Mouse (Mus musculus): ENCODE measurements at regions not wholly inside any gene's neighbourhood (a gene's known extent, or its start where the extent isn't known, plus 50 kb on each side); places are given as distances from the start of the nearest gene placed in this dataset.

DNA sequence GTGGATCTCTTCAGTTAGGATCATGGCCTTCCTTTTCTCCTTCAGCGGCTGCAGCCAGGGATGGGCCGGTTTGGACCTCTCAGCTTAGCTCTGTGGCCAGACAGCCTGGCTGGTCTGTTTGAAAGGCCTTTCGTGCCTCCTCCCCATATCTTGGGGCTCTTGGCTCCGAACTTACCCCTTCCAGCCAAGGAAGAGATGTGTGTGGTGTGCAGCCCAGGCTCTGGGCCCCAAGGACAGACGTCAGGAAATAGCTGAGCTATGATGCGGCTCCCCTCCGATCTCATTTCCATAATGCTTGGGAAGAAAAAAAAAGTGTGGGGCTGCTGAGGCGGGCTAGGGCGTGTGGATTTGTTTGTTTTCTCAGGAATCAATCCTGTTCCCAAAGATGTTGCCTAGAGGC is 113.8 kb upstream of the Gm26897 start:
- WGBS = 33% methylated on average over 8 of the region's 9 CpGs
- Histone ChIP-seq H3K4me1 (ENCODE audit: control insufficient read depth, insufficient read depth, low read length) (peaks cover 10% of the 10 kb centered on the region), H3K4me2 (ENCODE audit: low read depth, low read length) (peak overlapping the region; percentile 9; the same call in 1 of the 2 replicates), H3K9ac (ENCODE audit: low read length) (no peak overlapping the region), H3K9me3 (replicated peaks; ENCODE audit: control insufficient read depth, low read length) (no peaks in the 10 kb centered on the region), H3K36me3 (ENCODE audit: control insufficient read depth, insufficient read depth) (no peaks in the 10 kb centered on the region), H3K27me3 (ENCODE audit: control insufficient read depth, insufficient read depth, low read length) (peaks cover 5% of the 10 kb centered on the region; the same call in 1 of the 2 replicates), H3K4me3 (ENCODE audit: low read length) (no peak overlapping the region), H3K27ac (ENCODE audit: low read length) (peak overlapping the region; percentile 50)
- ATAC-seq (replicated peaks; ENCODE audit: extremely low read depth, insufficient read depth, low FRiP score) = peak; percentile 63

DNA sequence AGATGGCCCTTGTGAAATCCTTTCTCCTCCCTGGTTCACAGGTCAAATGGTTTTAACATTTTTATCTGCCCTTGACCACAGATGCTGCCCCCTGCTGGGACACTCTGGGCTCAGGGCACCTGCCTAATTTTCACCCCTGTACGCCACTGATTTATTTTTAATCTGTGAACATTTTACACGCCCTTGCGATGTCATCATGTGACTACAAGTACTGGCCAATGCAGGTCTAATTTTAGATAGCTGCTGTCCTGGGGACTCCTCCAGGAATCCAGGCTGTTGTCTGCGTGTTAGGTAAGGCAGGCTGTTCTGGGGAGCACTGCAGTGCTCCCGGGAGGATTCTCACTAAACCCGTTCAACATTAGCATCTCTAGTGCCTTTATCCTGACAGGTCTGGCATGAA is 113.1 kb upstream of the Gm26897 start:
- Histone ChIP-seq H3K9me3 (replicated peaks; ENCODE audit: control insufficient read depth, low read length) (no peaks in the 10 kb centered on the region), H3K27me3 (ENCODE audit: control insufficient read depth, insufficient read depth, low read length) (peaks cover 6% of the 10 kb centered on the region; the same call in 1 of the 2 replicates), H3K27ac (ENCODE audit: low read length) (peak overlapping the region; percentile 50), H3K4me3 (ENCODE audit: low read length) (no peak overlapping the region), H3K36me3 (ENCODE audit: control insufficient read depth, insufficient read depth) (no peaks in the 10 kb centered on the region), H3K4me1 (ENCODE audit: control insufficient read depth, insufficient read depth, low read length) (peaks cover 10% of the 10 kb centered on the region), H3K9ac (ENCODE audit: low read length) (no peak overlapping the region), H3K4me2 (ENCODE audit: low read depth, low read length) (no peak overlapping the region)
- peak; percentile 35; the same call in 1 of the 2 replicates for ATAC-seq (replicated peaks; ENCODE audit: extremely low read depth, insufficient read depth, low FRiP score)
- 35% methylated on average over 6 of the region's 6 CpGs for WGBS

DNA sequence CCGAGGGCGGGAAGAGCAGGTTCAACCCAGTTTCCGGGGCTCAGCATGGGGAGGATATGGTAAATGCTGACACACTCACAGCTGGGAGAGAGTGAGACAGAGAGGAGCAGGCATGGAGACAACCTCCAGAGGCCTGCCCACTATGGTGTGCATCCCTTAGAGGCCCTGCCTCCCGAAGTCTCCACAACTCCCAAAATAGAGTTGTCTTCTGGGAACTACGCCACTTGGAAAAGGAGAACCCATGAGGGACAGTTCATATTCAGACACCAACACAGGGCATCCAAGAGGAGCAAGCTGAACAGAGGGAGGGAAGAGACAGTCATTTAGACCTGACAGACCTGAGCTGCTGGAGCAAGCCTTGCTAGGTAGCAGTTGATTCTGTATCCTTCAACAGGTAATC is 111.2 kb upstream of the Gm26897 start:
- no peaks in the 10 kb centered on the region for H3K9me3 ChIP-seq (replicated peaks; ENCODE audit: control insufficient read depth, low read length)
- no peak for ATAC-seq (replicated peaks; ENCODE audit: extremely low read depth, insufficient read depth, low FRiP score)
- H3K4me2 ChIP-seq (ENCODE audit: low read depth, low read length) = no peak overlapping the region
- H3K4me1 ChIP-seq (ENCODE audit: control insufficient read depth, insufficient read depth, low read length) = peaks cover 10% of the 10 kb centered on the region
- peaks cover 10% of the 10 kb centered on the region; the same call in 1 of the 2 replicates for H3K27me3 ChIP-seq (ENCODE audit: control insufficient read depth, insufficient read depth, low read length)
- H3K4me3 ChIP-seq (ENCODE audit: low read length) = no peak overlapping the region
- no peaks in the 10 kb centered on the region for H3K36me3 ChIP-seq (ENCODE audit: control insufficient read depth, insufficient read depth)
- no peak overlapping the region for H3K27ac ChIP-seq (ENCODE audit: low read length)
- no peak overlapping the region for H3K9ac ChIP-seq (ENCODE audit: low read length)
- 59% methylated on average over 5 of the region's 5 CpGs for WGBS

DNA sequence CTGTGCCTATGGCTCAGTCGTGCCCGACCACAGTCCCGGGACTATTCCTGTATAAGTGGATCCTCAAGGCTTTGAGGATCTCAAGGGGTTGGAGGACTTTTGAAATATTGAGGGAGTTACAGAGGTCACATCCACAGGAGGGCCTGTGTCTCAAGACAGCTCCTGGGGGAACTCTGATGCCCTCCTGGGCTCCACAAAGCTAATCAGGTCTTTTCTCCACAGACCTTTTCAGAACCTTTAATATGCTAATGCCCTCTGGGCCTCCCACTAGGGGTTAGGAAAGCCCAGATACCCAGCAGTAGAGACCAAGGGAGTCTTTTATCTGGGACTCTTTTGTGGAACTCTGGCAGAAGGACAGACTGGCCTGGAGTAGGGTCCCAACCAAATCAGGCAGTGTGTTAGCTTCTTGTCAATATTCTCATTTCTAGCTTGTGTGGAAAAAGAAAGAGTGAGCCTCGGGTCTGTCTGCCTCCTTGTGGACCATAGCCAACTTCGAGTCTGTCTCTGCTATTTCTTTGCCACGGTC is 107.4 kb upstream of the Gm26897 start:
- Histone ChIP-seq H3K4me3 (ENCODE audit: low read length) (no peak overlapping the region), H3K4me2 (ENCODE audit: low read depth, low read length) (no peak overlapping the region), H3K27me3 (ENCODE audit: control insufficient read depth, insufficient read depth, low read length) (0 out of 2 replicates have a peak, but pooled peaks cover 4% of the 10 kb centered on the region), H3K9me3 (replicated peaks; ENCODE audit: control insufficient read depth, low read length) (no peaks in the 10 kb centered on the region), H3K4me1 (ENCODE audit: control insufficient read depth, insufficient read depth, low read length) (no peaks in the 10 kb centered on the region; the same call in 1 of the 2 replicates), H3K27ac (ENCODE audit: low read length) (no peak overlapping the region), H3K36me3 (ENCODE audit: control insufficient read depth, insufficient read depth) (no peaks in the 10 kb centered on the region), H3K9ac (ENCODE audit: low read length) (no peak overlapping the region)
- 34% methylated on average over 6 of the region's 6 CpGs for WGBS
- ATAC-seq (replicated peaks; ENCODE audit: extremely low read depth, insufficient read depth, low FRiP score) = no peak

DNA sequence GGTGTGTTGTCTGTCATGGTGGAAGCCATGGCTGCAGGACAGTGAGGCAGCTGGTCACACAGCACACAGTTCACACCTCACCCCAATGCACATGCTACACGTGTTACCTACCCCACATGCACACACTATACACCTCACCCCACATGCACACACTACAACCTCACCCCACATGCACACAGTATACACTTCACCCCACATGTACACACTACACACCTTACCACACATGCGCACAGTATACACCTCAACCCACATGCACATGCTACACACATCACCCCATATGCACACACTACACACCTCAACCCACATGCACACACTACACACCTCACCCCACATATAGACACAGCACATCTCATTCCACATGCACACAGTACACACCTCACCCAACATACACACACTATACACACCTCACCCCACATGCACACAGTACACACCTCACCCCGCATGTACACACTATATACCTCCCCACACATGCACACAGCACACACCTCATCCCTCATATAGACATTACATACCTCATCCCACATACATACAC is 103.3 kb upstream of the Gm26897 start:
- ATAC-seq (replicated peaks; ENCODE audit: extremely low read depth, insufficient read depth, low FRiP score) = no peak
- Histone ChIP-seq H3K9ac (ENCODE audit: low read length) (no peak overlapping the region), H3K4me1 (ENCODE audit: control insufficient read depth, insufficient read depth, low read length) (peaks cover 4% of the 10 kb centered on the region; the same call in 1 of the 2 replicates), H3K4me2 (ENCODE audit: low read depth, low read length) (no peak overlapping the region), H3K9me3 (replicated peaks; ENCODE audit: control insufficient read depth, low read length) (peaks cover 3% of the 10 kb centered on the region; the same call in 1 of the 2 replicates), H3K27me3 (ENCODE audit: control insufficient read depth, insufficient read depth, low read length) (0 out of 2 replicates have a peak, but pooled peaks cover 4% of the 10 kb centered on the region), H3K36me3 (ENCODE audit: control insufficient read depth, insufficient read depth) (no peaks in the 10 kb centered on the region), H3K27ac (ENCODE audit: low read length) (no peak overlapping the region), H3K4me3 (ENCODE audit: low read length) (no peak overlapping the region)
- 93% methylated on average over 3 of the region's 3 CpGs for WGBS

DNA sequence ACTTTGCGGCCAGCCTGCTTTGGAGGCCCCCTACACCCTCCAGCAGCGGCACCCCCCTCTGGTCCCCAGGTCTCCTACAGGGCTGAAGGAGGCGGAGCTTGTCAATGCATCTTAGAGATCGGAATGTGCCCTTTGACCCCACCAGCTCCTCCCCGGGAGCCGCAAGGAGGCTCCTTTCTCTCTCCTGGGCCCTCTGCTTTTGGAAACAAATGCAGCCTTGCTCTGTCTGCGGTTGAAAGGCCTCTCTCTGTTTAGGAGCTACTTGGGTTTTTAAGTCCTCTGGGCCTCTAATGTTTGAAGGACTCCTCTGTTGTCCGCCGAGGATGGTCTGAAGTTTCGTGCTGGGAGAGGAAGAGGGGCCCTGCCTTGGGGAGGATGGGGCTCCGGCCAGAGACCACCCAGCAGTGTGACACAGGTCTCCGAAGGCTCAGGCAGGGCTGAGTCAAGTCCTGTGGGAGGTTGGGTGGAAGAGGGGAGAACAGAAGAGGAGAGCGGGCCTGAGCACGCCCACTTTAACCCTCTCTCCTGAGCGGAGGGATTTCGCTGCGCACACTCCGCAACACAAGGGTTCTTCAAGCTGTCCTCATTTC is 102.1 kb upstream of the Gm26897 start:
- H3K4me2 ChIP-seq (ENCODE audit: low read depth, low read length) = peak overlapping the region; percentile 8; the same call in 1 of the 2 replicates
- H3K9ac ChIP-seq (ENCODE audit: low read length) = 0 out of 2 replicates have a peak overlapping the region, but pooled peaks have one; percentile 30
- H3K9me3 ChIP-seq (replicated peaks; ENCODE audit: control insufficient read depth, low read length) = peaks cover 3% of the 10 kb centered on the region; the same call in 1 of the 2 replicates
- H3K36me3 ChIP-seq (ENCODE audit: control insufficient read depth, insufficient read depth) = no peaks in the 10 kb centered on the region
- H3K4me1 ChIP-seq (ENCODE audit: control insufficient read depth, insufficient read depth, low read length) = peaks cover 4% of the 10 kb centered on the region; the same call in 1 of the 2 replicates
- 0 out of 2 replicates have a peak, but pooled peaks cover 2% of the 10 kb centered on the region for H3K27me3 ChIP-seq (ENCODE audit: control insufficient read depth, insufficient read depth, low read length)
- H3K27ac ChIP-seq (ENCODE audit: low read length) = 0 out of 2 replicates have a peak overlapping the region, but pooled peaks have one; percentile 6
- WGBS = 38% methylated on average over 18 of the region's 18 CpGs
- ATAC-seq (replicated peaks; ENCODE audit: extremely low read depth, insufficient read depth, low FRiP score) = no peak; the same call in 1 of the 2 replicates
- H3K4me3 ChIP-seq (ENCODE audit: low read length) = no peak overlapping the region

DNA sequence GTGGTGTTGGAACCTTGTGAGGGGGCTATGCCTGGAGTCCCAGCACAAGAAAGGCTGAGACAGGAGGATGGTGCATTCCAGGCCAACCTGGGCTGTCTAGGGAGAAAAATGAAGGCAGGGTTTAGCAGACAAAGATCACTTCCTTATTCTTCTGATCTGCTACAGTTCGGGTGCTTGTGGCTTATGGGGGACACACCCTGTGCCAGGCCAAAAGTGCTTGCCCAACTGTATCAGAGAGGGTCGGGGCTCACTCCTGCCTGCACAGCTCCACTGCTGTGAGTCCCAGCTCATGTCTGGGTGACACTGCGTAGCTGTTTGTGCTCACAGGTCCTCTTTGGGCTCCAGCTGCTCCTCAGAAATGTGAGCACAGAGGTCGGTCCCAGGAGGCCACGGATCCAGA is 98.6 kb upstream of the Gm26897 start:
- Histone ChIP-seq H3K27ac (ENCODE audit: low read length) (no peak overlapping the region), H3K9ac (ENCODE audit: low read length) (no peak overlapping the region), H3K36me3 (ENCODE audit: control insufficient read depth, insufficient read depth) (no peaks in the 10 kb centered on the region), H3K4me3 (ENCODE audit: low read length) (no peak overlapping the region), H3K9me3 (replicated peaks; ENCODE audit: control insufficient read depth, low read length) (peaks cover 3% of the 10 kb centered on the region; the same call in 1 of the 2 replicates), H3K4me2 (ENCODE audit: low read depth, low read length) (no peak overlapping the region), H3K27me3 (ENCODE audit: control insufficient read depth, insufficient read depth, low read length) (peaks cover 18% of the 10 kb centered on the region), H3K4me1 (ENCODE audit: control insufficient read depth, insufficient read depth, low read length) (peaks cover 4% of the 10 kb centered on the region; the same call in 1 of the 2 replicates)
- ATAC-seq (replicated peaks; ENCODE audit: extremely low read depth, insufficient read depth, low FRiP score) = no peak
- WGBS = 71% methylated on average over 5 of the region's 5 CpGs

DNA sequence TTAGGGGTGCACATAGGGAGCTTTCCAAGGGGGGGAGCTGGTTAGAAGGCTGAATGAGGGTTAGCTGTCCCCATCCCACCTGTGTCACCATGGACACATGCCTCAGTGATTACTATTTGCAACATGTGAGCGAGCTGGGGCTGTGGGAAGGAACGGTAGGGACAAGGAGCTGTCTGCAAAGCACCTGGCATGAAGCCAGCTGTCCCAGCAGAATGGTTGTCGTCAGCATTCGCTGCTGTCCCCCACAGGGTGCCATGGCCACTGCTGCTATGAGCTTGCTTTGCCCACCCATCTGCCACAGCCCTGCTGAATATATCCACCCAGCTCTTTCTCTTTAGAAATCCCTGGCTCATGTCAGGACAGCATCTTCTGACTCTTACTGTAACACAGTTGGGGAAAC is 96.8 kb upstream of the Gm26897 start:
- no peak overlapping the region for H3K27ac ChIP-seq (ENCODE audit: low read length)
- no peak overlapping the region for H3K4me2 ChIP-seq (ENCODE audit: low read depth, low read length)
- 8% methylated on average over 4 of the region's 4 CpGs for WGBS
- no peaks in the 10 kb centered on the region for H3K36me3 ChIP-seq (ENCODE audit: control insufficient read depth, insufficient read depth)
- H3K9me3 ChIP-seq (replicated peaks; ENCODE audit: control insufficient read depth, low read length) = peaks cover 7% of the 10 kb centered on the region; the same call in 1 of the 2 replicates
- H3K9ac ChIP-seq (ENCODE audit: low read length) = no peak overlapping the region
- H3K27me3 ChIP-seq (ENCODE audit: control insufficient read depth, insufficient read depth, low read length) = peaks cover 28% of the 10 kb centered on the region
- H3K4me3 ChIP-seq (ENCODE audit: low read length) = no peak overlapping the region
- no peaks in the 10 kb centered on the region for H3K4me1 ChIP-seq (ENCODE audit: control insufficient read depth, insufficient read depth, low read length)
- ATAC-seq (replicated peaks; ENCODE audit: extremely low read depth, insufficient read depth, low FRiP score) = no peak

DNA sequence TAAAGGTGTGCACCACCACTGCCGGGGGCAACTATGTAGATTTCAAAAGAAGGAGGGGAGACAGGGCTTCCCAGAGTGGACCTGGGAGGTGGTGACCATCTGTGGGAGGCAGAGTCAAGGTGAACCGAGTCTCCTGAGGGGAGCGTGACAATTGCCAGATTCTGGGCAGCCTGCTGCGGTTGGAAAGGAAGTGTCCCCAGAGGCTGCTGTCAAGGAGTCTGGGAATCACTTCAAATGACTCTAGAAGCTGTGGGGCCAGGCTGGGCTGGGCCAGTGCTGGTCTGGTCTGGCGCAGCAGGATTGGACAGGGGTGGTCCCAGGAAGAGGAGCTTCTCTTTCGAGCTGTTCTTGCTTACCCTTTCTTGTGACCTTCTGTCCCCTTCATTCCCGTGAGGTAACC is 95.4 kb upstream of the Gm26897 start:
- Histone ChIP-seq H3K27me3 (ENCODE audit: control insufficient read depth, insufficient read depth, low read length) (peaks cover 31% of the 10 kb centered on the region), H3K4me2 (ENCODE audit: low read depth, low read length) (no peak overlapping the region), H3K36me3 (ENCODE audit: control insufficient read depth, insufficient read depth) (no peaks in the 10 kb centered on the region), H3K4me1 (ENCODE audit: control insufficient read depth, insufficient read depth, low read length) (no peaks in the 10 kb centered on the region), H3K27ac (ENCODE audit: low read length) (no peak overlapping the region), H3K4me3 (ENCODE audit: low read length) (no peak overlapping the region), H3K9me3 (replicated peaks; ENCODE audit: control insufficient read depth, low read length) (peaks cover 3% of the 10 kb centered on the region; the same call in 1 of the 2 replicates), H3K9ac (ENCODE audit: low read length) (no peak overlapping the region)
- WGBS = 49% methylated on average over 7 of the region's 7 CpGs
- ATAC-seq (replicated peaks; ENCODE audit: extremely low read depth, insufficient read depth, low FRiP score) = no peak
